In the genomic region with DNA sequence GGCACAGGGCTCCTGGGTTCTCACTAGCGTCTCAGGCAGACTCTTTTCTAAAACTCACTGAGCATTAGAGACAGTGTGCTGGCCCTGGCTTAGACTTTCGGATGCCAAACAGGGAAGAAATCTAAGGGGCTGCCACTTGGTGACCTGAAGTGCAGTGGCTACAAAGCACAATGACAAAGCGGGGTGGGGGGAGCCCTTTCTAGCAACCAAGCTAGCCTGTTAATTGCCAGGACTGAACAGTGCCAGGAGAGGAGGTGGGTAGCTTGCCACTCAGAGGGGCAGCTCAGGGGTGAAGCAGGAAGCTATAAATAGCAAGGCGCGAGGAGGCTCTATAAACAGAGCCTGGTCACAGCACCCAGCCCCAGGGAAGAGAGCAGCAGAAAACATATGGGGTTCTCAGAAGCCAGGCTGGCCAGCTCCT, we compare ENCODE assay signal across 10 mouse cellular contexts.
DNase-seq lines count a peak whose midpoint lies in the region; ATAC-seq lines count a peak whose summit lies in the region.
"Had no signal": no experiment of that assay in that cellular context is flagged by ENCODE, and none has a peak within 500 bp of the region (broad histone marks: within the 10 kb centered on the region; RNA-seq: fewer than 3 reads in every experiment).

No protein-coding gene starts in this region.

- WGBS in neural tube, embryonic 11.5 days = 50% methylated on average over 5 of the region's 5 CpGs
- 29% methylated on average over 5 of the region's 5 CpGs for WGBS in forebrain, embryonic 13.5 days
- 41% methylated on average over 5 of the region's 5 CpGs for WGBS in hindbrain, embryonic 15.5 days

- no peak for ATAC-seq in neural tube, embryonic 11.5 days (ENCODE audit: insufficient read depth, low FRiP score, low TSS enrichment)
- ATAC-seq in forebrain, embryonic 13.5 days = peak; percentile 68
- ATAC-seq in hindbrain, embryonic 15.5 days (ENCODE audit: low FRiP score, low read depth) = no peak

- H3K36me3 ChIP-seq in neural tube, embryonic 11.5 days (ENCODE audit: control insufficient read depth, insufficient read depth, low read length) = no peaks in the 10 kb centered on the region
- peaks cover 8% of the 10 kb centered on the region; the same call in 1 of the 2 replicates for H3K36me3 ChIP-seq in forebrain, embryonic 13.5 days (ENCODE audit: poor library complexity, severe bottlenecking)
- no peaks in the 10 kb centered on the region for H3K36me3 ChIP-seq in hindbrain, embryonic 15.5 days
- H3K36me3 ChIP-seq: lung, embryonic 15.5 days had no signal

- no peak overlapping the region for H3K4me2 ChIP-seq in neural tube, embryonic 11.5 days (ENCODE audit: low read depth)
- 0 out of 2 replicates have a peak overlapping the region, but pooled peaks have one; percentile 6 for H3K4me2 ChIP-seq in forebrain, embryonic 13.5 days
- no peak overlapping the region for H3K4me2 ChIP-seq in hindbrain, embryonic 15.5 days
- H3K4me2 ChIP-seq: lung, embryonic 15.5 days had no signal

- peak overlapping the region; percentile 31; the same call in 1 of the 2 replicates for H3K9ac ChIP-seq in neural tube, embryonic 11.5 days (ENCODE audit: low read length)
- peak overlapping the region; percentile 51; the same call in 1 of the 2 replicates for H3K9ac ChIP-seq in forebrain, embryonic 13.5 days
- no peak overlapping the region for H3K9ac ChIP-seq in hindbrain, embryonic 15.5 days
- H3K9ac ChIP-seq: lung, embryonic 15.5 days had no signal

- no peaks in the 10 kb centered on the region for H3K9me3 ChIP-seq in neural tube, embryonic 11.5 days (ENCODE audit: control insufficient read depth, low read length)
- H3K9me3 ChIP-seq in forebrain, embryonic 13.5 days (replicated peaks) = no peaks in the 10 kb centered on the region
- H3K9me3 ChIP-seq in hindbrain, embryonic 15.5 days = no peaks in the 10 kb centered on the region
- H3K9me3 ChIP-seq: lung, embryonic 15.5 days had no signal

- DNase-seq in neural tube, embryonic 11.5 days (ENCODE audit: low spot score) = no peak
- no peak for DNase-seq in neural tube, embryonic 10.5 days (ENCODE audit: extremely low spot score, low spot score)
- no peak for DNase-seq in yolk sac, embryonic 10.5 days (ENCODE audit: low spot score)
- no peak for DNase-seq in layer of hippocampus, adult 11-12 months (ENCODE audit: low spot score)
- DNase-seq in natural killer cell, adult 2 months (ENCODE audit: low spot score in 2 of 2) = no peak
- DNase-seq: kidney, postnatal 4 days; thymus, postnatal 36 days had no signal

- peaks cover 28% of the 10 kb centered on the region for H3K4me1 ChIP-seq in neural tube, embryonic 11.5 days (ENCODE audit: control insufficient read depth, insufficient read depth, low read length)
- peaks cover 90% of the 10 kb centered on the region for H3K4me1 ChIP-seq in forebrain, embryonic 13.5 days
- peaks cover 76% of the 10 kb centered on the region for H3K4me1 ChIP-seq in hindbrain, embryonic 15.5 days (replicated peaks)

- no peaks in the 10 kb centered on the region for H3K27me3 ChIP-seq in neural tube, embryonic 11.5 days (ENCODE audit: control insufficient read depth, insufficient read depth, low read length)
- no peaks in the 10 kb centered on the region for H3K27me3 ChIP-seq in forebrain, embryonic 13.5 days
- no peaks in the 10 kb centered on the region for H3K27me3 ChIP-seq in hindbrain, embryonic 15.5 days
- H3K27me3 ChIP-seq: lung, embryonic 15.5 days had no signal

- no peak overlapping the region for H3K4me3 ChIP-seq in neural tube, embryonic 11.5 days (ENCODE audit: low read depth, low read length)
- no peak overlapping the region for H3K4me3 ChIP-seq in forebrain, embryonic 13.5 days
- no peak overlapping the region for H3K4me3 ChIP-seq in hindbrain, embryonic 15.5 days
- H3K4me3 ChIP-seq: lung, embryonic 15.5 days had no signal

- H3K27ac ChIP-seq in neural tube, embryonic 11.5 days (ENCODE audit: low read depth, low read length) = 0 out of 2 replicates have a peak overlapping the region, but pooled peaks have one; percentile 23
- peak overlapping the region; percentile 80 for H3K27ac ChIP-seq in forebrain, embryonic 13.5 days
- H3K27ac ChIP-seq in hindbrain, embryonic 15.5 days (replicated peaks) = peak overlapping the region; percentile 23; the same call in 1 of the 2 replicates
- H3K27ac ChIP-seq: lung, embryonic 15.5 days had no signal

Comparison
In these comparisons a context has a peak if more than half of its experiments do, and no peak if none do; other contexts are left out.
1. H3K27ac ChIP-seq: peak in every context shown above with its lines; median percentile 80 in forebrain, embryonic 13.5 days; 23 in neural tube, embryonic 11.5 days; 23 in hindbrain, embryonic 15.5 days.